Mouse (Mus musculus) liver, embryonic 11.5 days (tissue): ENCODE data around the gene Susd4. TPM values are rescaled to one million over a fixed set of nuclear protein-coding genes. Genes with fewer than 3 reads are reported as not detected.

Experiments
- ATAC-seq: fragments of 200-750 bp; cut with Nextera tagmentation; replicated peaks from 2 replicates; pipeline ENCODE4 v1.8.0; 2017; ENCODE audit warnings: moderate number of reproducible peaks, mild to moderate bottlenecking, moderate TSS enrichment, moderate library complexity; ENCODE audit not compliant: low FRiP score
- DNase-seq: peaks from one replicate; pipeline ENCODE4 v3.0.0-alpha.2; 2017; ENCODE audit warnings: low spot score
- H3K27ac ChIP-seq: fragments of 300-500 bp; sonication (generic); 2 replicates; pipeline ENCODE4 v1.5.1; 2014; ENCODE audit warnings: mild to moderate bottlenecking, low read depth, low read length, control low read depth
- H3K27me3 ChIP-seq: fragments of 300-500 bp; sonication (generic); replicated peaks from 2 replicates; pipeline ENCODE4 v1.6.1; 2014; ENCODE audit warnings: low read length, mixed read lengths; ENCODE audit not compliant: control insufficient read depth, insufficient read depth
- H3K36me3 ChIP-seq: fragments of 300-500 bp; sonication (generic); 2 replicates; pipeline ENCODE4 v1.6.1; 2014; ENCODE audit warnings: mild to moderate bottlenecking, low read length, moderate library complexity, mixed read lengths; ENCODE audit not compliant: control insufficient read depth, insufficient read depth
- H3K4me1 ChIP-seq: fragments of 300-500 bp; sonication (generic); replicated peaks from 2 replicates; pipeline ENCODE4 v1.6.1; 2014; ENCODE audit warnings: low read length, mixed read lengths; ENCODE audit not compliant: control insufficient read depth, insufficient read depth
- H3K4me2 ChIP-seq: fragments of 300-500 bp; sonication (generic); 2 replicates; pipeline ENCODE4 v1.6.1; 2014; ENCODE audit warnings: mild to moderate bottlenecking, control low read depth, moderate library complexity
- H3K4me3 ChIP-seq: fragments of 300-500 bp; sonication (generic); 2 replicates; pipeline ENCODE4 v1.5.1; 2014; ENCODE audit warnings: low read depth, low read length, control low read depth
- H3K9ac ChIP-seq: fragments of 300-500 bp; sonication (generic); 2 replicates; pipeline ENCODE4 v1.6.1; 2014; ENCODE audit warnings: low read depth, low read length, control low read depth
- H3K9me3 ChIP-seq: fragments of 300-500 bp; sonication (generic); 2 replicates; pipeline ENCODE4 v1.6.1; 2016; ENCODE audit warnings: low read length, inconsistent platforms, mixed read lengths; ENCODE audit not compliant: control insufficient read depth
- WGBS: fragments of 180-500 bp; shearing (Covaris S2); extraction: QIAGEN DNeasy Blood & Tissue Kit; methylation state at CpG from one replicate; pipeline ENCODE4 v1.1.7; 2014; 5-methylcytosine and 5-hydroxymethylcytosine counted together
- polyA plus RNA-seq: library from polyadenylated mRNA; unstranded; fragments of >200 nt; fragmentation: Nextera tagmentation; extraction: Ambion mirVana; gene quantifications from 2 replicates; pipeline ENCODE4 v1.2.1, GENCODE M21; 2014

Susd4 gene
- polyA plus RNA-seq, 1 experiment from 2014 or later = 4.6 TPM

DNA sequence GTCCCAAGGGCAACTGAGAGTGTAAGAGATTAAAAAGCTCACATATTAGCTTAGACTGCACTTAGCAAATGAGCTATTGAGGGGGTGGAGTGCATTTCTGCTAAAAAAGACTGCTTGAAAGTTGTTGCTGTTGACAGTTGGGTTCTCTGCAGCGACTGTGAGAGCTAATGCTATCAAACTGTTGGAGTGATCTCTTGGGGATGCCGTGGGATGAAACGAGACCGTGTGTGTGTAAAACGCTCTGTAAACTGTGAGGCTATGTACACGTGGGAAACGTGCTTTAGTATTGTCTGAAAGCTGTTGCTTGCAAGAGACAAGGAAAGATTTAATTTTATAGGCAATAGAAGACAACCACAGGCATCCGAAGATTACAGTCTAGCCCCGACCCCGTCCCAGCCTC lies 59.1 kb downstream of the Susd4 start:
- no peaks in the 10 kb centered on the region for H3K27me3 ChIP-seq
- H3K9me3 ChIP-seq = no peaks in the 10 kb centered on the region
- H3K36me3 ChIP-seq = no peaks in the 10 kb centered on the region
- no peak for ATAC-seq
- H3K4me2 ChIP-seq = no peak overlapping the region
- no peak for DNase-seq
- WGBS = 75% methylated on average over 10 of the region's 10 CpGs
- no peak overlapping the region for H3K4me3 ChIP-seq
- H3K4me1 ChIP-seq = peaks cover 11% of the 10 kb centered on the region; the same call in 1 of the 2 replicates
- H3K27ac ChIP-seq = no peak overlapping the region
- H3K9ac ChIP-seq = no peak overlapping the region

DNA sequence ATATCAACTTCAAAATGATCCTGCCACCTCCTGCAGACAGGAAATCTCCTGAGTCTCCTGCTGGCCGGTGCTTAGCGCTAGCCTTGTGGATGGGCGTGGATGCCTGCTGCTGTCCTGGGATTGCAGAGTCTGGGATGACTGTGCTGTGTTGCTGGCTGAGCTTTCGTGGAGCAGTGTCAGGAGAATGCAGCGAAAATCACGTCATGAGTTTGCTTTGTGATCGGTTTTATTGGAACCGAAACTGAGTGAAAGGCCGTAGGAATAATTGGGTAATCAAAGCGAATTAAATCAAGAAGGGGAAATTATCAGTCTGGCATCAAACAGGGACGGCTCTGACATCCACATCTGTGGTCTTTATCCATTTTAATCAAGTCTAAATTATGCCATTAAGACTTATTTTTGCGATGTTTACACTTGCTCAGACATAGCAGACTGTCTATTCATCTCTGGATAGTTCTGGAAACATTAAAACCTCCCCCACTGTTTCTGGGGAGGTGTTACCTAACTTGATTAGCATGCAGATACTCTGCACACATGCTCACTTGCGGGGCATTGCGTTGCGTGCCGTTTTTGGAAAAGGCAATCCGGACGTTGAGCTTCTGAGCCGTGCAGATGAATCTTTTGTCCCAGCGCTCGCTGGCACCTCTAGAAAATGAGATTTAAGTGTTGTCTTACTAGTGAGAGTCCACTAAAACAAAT lies 60.2 kb downstream of the Susd4 start:
- Histone ChIP-seq H3K36me3 (no peaks in the 10 kb centered on the region), H3K4me3 (no peak overlapping the region), H3K9ac (no peak overlapping the region), H3K27me3 (no peaks in the 10 kb centered on the region), H3K27ac (no peak overlapping the region), H3K4me1 (peaks cover 8% of the 10 kb centered on the region; the same call in 1 of the 2 replicates), H3K4me2 (no peak overlapping the region), H3K9me3 (no peaks in the 10 kb centered on the region)
- 69% methylated on average over 21 of the region's 21 CpGs for WGBS
- DNase-seq = no peak
- ATAC-seq = no peak

DNA sequence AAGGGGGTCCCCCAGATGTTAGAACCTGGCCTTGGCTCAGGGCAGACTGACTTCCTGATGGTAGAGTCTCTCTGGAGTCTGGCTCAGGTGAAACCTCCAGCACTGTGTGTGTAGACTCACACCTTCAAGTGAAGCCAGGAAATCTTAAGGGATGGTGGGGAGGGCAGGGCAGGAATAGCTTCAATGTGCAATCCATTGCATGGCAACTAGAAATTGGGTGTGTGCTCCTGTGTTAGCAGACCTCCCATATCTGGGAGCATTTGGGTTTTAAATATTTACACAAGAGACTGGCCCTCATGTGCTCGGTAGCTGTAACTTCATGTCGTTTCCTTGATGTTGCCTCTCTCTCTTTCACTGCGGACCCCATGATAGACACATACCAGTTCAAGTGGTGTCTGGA lies 62.9 kb downstream of the Susd4 start:
- no peak overlapping the region for H3K4me3 ChIP-seq
- 64% methylated on average over 3 of the region's 3 CpGs for WGBS
- no peaks in the 10 kb centered on the region for H3K27me3 ChIP-seq
- H3K9me3 ChIP-seq = no peaks in the 10 kb centered on the region
- no peak overlapping the region for H3K9ac ChIP-seq
- no peaks in the 10 kb centered on the region for H3K36me3 ChIP-seq
- H3K4me2 ChIP-seq = no peak overlapping the region
- no peak overlapping the region for H3K27ac ChIP-seq
- DNase-seq (no peak), ATAC-seq (no peak)
- H3K4me1 ChIP-seq = 0 out of 2 replicates have a peak, but pooled peaks cover 3% of the 10 kb centered on the region

GRCm38 (mm10) chr1:182838061-182838460 lies 74.4 kb downstream of the Susd4 start:
- no peak overlapping the region for H3K4me2 ChIP-seq
- no peak overlapping the region for H3K4me3 ChIP-seq
- no peaks in the 10 kb centered on the region for H3K4me1 ChIP-seq
- DNase-seq (no peak), ATAC-seq (no peak)
- no peak overlapping the region for H3K27ac ChIP-seq
- H3K9ac ChIP-seq = no peak overlapping the region
- no peaks in the 10 kb centered on the region for H3K9me3 ChIP-seq
- no peaks in the 10 kb centered on the region for H3K27me3 ChIP-seq
- whole genome bisulfite sequencing = 75% methylated on average over 6 of the region's 6 CpGs
- H3K36me3 ChIP-seq = no peaks in the 10 kb centered on the region

GRCm38 (mm10) chr1:182839332-182839929 lies 75.8 kb downstream of the Susd4 start:
- Histone ChIP-seq H3K9me3 (no peaks in the 10 kb centered on the region), H3K4me2 (no peak overlapping the region), H3K36me3 (no peaks in the 10 kb centered on the region), H3K27ac (no peak overlapping the region), H3K9ac (no peak overlapping the region), H3K4me1 (no peaks in the 10 kb centered on the region), H3K4me3 (no peak overlapping the region), H3K27me3 (no peaks in the 10 kb centered on the region)
- ATAC-seq (no peak), DNase-seq (no peak)
- WGBS = 64% methylated on average over 4 of the region's 4 CpGs

GRCm38 (mm10) chr1:182840011-182840410 lies 76.4 kb downstream of the Susd4 start:
- no peak overlapping the region for H3K27ac ChIP-seq
- H3K4me2 ChIP-seq = no peak overlapping the region
- H3K4me3 ChIP-seq = no peak overlapping the region
- no peaks in the 10 kb centered on the region for H3K27me3 ChIP-seq
- no peaks in the 10 kb centered on the region for H3K36me3 ChIP-seq
- no peaks in the 10 kb centered on the region for H3K9me3 ChIP-seq
- H3K4me1 ChIP-seq = no peaks in the 10 kb centered on the region
- WGBS = 55% methylated on average over 6 of the region's 6 CpGs
- no peak for DNase-seq
- no peak overlapping the region for H3K9ac ChIP-seq
- no peak for ATAC-seq

DNA sequence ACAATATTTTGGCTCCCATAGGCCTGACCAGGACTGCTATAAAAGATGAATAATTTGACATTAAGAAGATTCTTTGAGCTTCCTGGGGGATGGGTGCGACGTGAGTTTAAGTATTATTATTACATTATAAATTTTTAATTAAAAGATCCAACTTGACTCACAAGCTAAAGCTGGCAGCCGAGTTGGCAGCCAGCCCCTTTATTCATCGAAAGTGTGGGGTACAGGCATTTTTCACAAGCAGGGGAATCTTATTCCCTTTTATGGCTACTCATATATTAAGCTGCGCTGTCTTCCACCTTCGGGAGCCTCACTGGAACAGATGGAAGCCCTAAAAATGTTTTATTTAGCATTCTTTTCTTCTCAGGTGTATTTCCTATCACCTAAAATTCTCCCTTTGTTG lies 76.9 kb downstream of the Susd4 start:
- no peak overlapping the region for H3K4me3 ChIP-seq
- ATAC-seq (no peak), DNase-seq (no peak)
- H3K4me1 ChIP-seq = no peaks in the 10 kb centered on the region
- H3K27me3 ChIP-seq = no peaks in the 10 kb centered on the region
- H3K9ac ChIP-seq = no peak overlapping the region
- no peaks in the 10 kb centered on the region for H3K36me3 ChIP-seq
- H3K4me2 ChIP-seq = no peak overlapping the region
- WGBS = 90% methylated on average over 6 of the region's 6 CpGs
- H3K27ac ChIP-seq = no peak overlapping the region
- H3K9me3 ChIP-seq = no peaks in the 10 kb centered on the region

DNA sequence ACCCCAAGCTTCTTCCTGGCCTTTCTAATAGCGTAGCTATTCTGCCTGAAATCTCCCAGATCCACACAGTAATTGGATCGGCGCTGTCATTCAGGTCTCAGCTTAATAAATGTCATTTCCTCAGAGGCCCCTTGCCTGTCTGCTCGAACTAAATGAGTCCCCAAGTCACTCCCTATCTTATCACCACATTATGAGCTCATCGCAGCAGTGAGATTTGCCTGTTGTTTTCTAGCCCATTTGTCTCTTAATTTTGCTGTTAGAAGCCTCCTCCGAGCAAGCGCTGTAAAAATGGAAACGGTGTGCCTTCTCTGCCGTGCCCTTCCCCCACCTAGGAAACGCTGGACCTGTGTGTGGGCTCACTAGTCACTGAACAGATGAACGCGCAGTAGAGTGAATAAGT lies 85.9 kb downstream of the Susd4 start:
- 48% methylated on average over 12 of the region's 12 CpGs for WGBS
- Histone ChIP-seq H3K27ac (no peak overlapping the region), H3K4me3 (no peak overlapping the region), H3K9me3 (no peaks in the 10 kb centered on the region), H3K4me2 (no peak overlapping the region), H3K4me1 (no peaks in the 10 kb centered on the region), H3K27me3 (no peaks in the 10 kb centered on the region), H3K9ac (no peak overlapping the region), H3K36me3 (no peaks in the 10 kb centered on the region)
- ATAC-seq (no peak), DNase-seq (no peak)

DNA sequence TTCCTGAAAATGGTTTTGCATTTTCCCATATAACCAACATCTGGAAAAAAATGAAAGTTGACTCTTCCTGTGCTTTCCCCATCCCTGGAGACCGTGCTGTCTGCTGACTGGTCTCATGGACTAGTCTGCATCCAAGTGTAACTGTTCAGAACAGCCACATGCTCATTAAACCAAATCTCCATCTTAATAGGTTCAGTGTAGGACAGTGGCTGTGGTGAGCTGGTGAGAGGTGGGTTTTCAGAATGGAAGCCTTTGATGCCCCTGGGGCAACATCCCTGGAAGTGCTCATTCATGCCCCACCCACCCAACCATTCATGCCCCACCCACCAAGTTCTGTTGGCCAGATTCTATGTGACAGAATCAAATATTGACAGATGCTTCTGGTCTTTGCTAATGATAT lies 86.4 kb downstream of the Susd4 start:
- Histone ChIP-seq H3K9ac (no peak overlapping the region), H3K4me2 (no peak overlapping the region), H3K9me3 (no peaks in the 10 kb centered on the region), H3K27ac (no peak overlapping the region), H3K4me3 (no peak overlapping the region), H3K4me1 (no peaks in the 10 kb centered on the region), H3K27me3 (no peaks in the 10 kb centered on the region), H3K36me3 (no peaks in the 10 kb centered on the region)
- no peak for ATAC-seq
- WGBS = 69% methylated on average over 1 of the region's 1 CpGs
- no peak for DNase-seq
